Mouse (Mus musculus) erythroblast, embryonic 14.5 days (primary cell): ENCODE data around the gene Taar8a.

Experiments used
- GATA1 ChIP-seq: IDR thresholded peaks from 2 replicates; pipeline ENCODE4 v1.6.1; 2012; ENCODE audit warnings: low read length, inconsistent platforms, mixed read lengths
- TAL1 ChIP-seq: IDR thresholded peaks from 3 replicates; pipeline ENCODE4 v1.6.1; 2012; ENCODE audit warnings: low read length, inconsistent platforms, mixed read lengths

DNA sequence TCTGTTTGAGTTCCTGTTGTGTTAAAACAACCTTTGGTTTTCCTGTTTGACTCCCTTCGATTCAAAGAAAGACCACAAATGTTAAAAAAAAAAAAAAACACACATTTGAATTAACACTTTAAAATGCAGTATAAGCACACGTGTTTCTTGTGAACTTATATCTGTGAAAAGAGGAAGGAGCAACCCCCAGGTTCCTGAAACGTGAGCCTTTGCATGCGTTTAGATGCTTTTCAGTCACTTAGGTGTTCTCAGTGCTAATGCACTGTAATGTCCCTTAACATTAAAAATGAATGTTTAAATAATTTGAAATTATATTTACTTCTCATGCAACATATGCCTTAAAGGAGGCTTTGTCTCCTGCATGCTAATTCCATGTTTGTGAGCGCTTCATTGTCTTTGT lies 31.4 kb downstream of the Taar8a start:
- no peak for TF ChIP-seq TAL1
- no peak for TF ChIP-seq GATA1
